Mouse (Mus musculus): ENCODE measurements around the gene Cyp19a1.

GRCm38 (mm10) chr9:54301255-54301654 is 33.3 kb upstream of the Cyp19a1 start:
- TF ChIP-seq CTCF (IDR thresholded peaks at IDR 0.05; ENCODE audit: control insufficient read depth, insufficient read depth, insufficient replicate concordance, low read depth, low read length) (no peak), POLR2A (IDR thresholded peaks at IDR 0.05; ENCODE audit: control insufficient read depth, low read depth, low read length) (no peak)

Data from testis, adult 2 months (tissue).